ENCODE assay signal across 7 mouse cellular contexts in the genomic region with DNA sequence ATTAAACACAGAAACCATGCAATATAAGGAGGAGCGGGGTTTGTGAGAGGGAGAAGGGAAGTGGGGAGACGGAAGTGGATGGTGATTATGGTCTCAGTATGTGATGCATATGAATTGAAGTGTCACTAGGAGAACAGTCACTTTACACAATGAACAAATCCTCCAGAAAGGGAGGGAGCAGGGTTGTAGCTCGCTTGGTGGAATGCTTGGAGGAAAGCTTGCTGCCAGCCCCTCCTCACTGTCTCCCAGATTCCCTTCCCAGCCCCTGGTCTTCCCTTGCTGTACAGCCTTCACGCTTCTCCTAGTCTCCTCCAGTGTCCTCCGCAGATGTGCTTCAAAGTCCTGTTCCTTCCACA. TPM values are rescaled to one million over a fixed set of nuclear protein-coding genes. Genes with fewer than 3 reads are reported as not detected.
DNase-seq lines count a peak whose midpoint lies in the region; ATAC-seq lines count a peak whose summit lies in the region.

No protein-coding gene starts in this region.

- no peaks in the 10 kb centered on the region for H3K27me3 ChIP-seq in lung, embryonic 15.5 days
- no peaks in the 10 kb centered on the region for H3K27me3 ChIP-seq in forebrain, embryonic 14.5 days (replicated peaks; ENCODE audit: control insufficient read depth, insufficient read depth, low read length)
- no peaks in the 10 kb centered on the region for H3K27me3 ChIP-seq in liver, embryonic 13.5 days
- no peaks in the 10 kb centered on the region for H3K27me3 ChIP-seq in stomach, embryonic 15.5 days (replicated peaks)

- no peaks in the 10 kb centered on the region for H3K36me3 ChIP-seq in lung, embryonic 15.5 days
- no peaks in the 10 kb centered on the region for H3K36me3 ChIP-seq in forebrain, embryonic 14.5 days (ENCODE audit: control insufficient read depth, insufficient read depth, low read length)
- no peaks in the 10 kb centered on the region for H3K36me3 ChIP-seq in liver, embryonic 13.5 days
- H3K36me3 ChIP-seq in stomach, embryonic 15.5 days, result no peaks in the 10 kb centered on the region

- ATAC-seq in lung, embryonic 15.5 days (ENCODE audit: borderline replicate concordance, extremely low read depth, low FRiP score, low TSS enrichment), result no peak
- ATAC-seq in forebrain, embryonic 14.5 days, result no peak
- ATAC-seq in liver, embryonic 13.5 days (ENCODE audit: low read depth), result no peak
- ATAC-seq in stomach, embryonic 15.5 days (ENCODE audit: insufficient read depth, low FRiP score, low read depth), result 0 out of 2 replicates have a peak, but pooled peaks have one; percentile 3

- H3K4me3 ChIP-seq in lung, embryonic 15.5 days, result peak overlapping the region; percentile 34
- peak overlapping the region; percentile 17 for H3K4me3 ChIP-seq in forebrain, embryonic 14.5 days (ENCODE audit: low read depth, low read length)
- H3K4me3 ChIP-seq in liver, embryonic 13.5 days (replicated peaks), result peak overlapping the region; percentile 53
- peak overlapping the region; percentile 34 for H3K4me3 ChIP-seq in stomach, embryonic 15.5 days (replicated peaks)

- peak overlapping the region; percentile 13; the same call in 1 of the 2 replicates for H3K9ac ChIP-seq in lung, embryonic 15.5 days
- peak overlapping the region; percentile 1; the same call in 1 of the 2 replicates for H3K9ac ChIP-seq in forebrain, embryonic 14.5 days (ENCODE audit: low read length)
- H3K9ac ChIP-seq in liver, embryonic 13.5 days, result peak overlapping the region; percentile 49; the same call in 1 of the 2 replicates
- H3K9ac ChIP-seq in stomach, embryonic 15.5 days, result no peak overlapping the region

- H3K4me2 ChIP-seq in lung, embryonic 15.5 days, result peak overlapping the region; percentile 56
- H3K4me2 ChIP-seq in forebrain, embryonic 14.5 days (ENCODE audit: low read length), result peak overlapping the region; percentile 40
- peak overlapping the region; percentile 68 for H3K4me2 ChIP-seq in liver, embryonic 13.5 days
- H3K4me2 ChIP-seq in stomach, embryonic 15.5 days, result peak overlapping the region; percentile 56

- no peak for DNase-seq in lung, postnatal 10 days
- no peak for DNase-seq in forebrain, embryonic 14.5 days (ENCODE audit: low spot score)
- no peak for DNase-seq in liver, embryonic 13.5 days
- no peak for DNase-seq in testis, postnatal 10 days (ENCODE audit: low spot score)
- no peak for DNase-seq in right cerebral cortex, postnatal 25 days

- peaks cover 10% of the 10 kb centered on the region; the same call in 1 of the 2 replicates for H3K4me1 ChIP-seq in lung, embryonic 15.5 days
- H3K4me1 ChIP-seq in forebrain, embryonic 14.5 days (ENCODE audit: control insufficient read depth, insufficient read depth, low read length), result no peaks in the 10 kb centered on the region
- H3K4me1 ChIP-seq in liver, embryonic 13.5 days (replicated peaks), result peaks cover 19% of the 10 kb centered on the region
- 0 out of 2 replicates have a peak, but pooled peaks cover 3% of the 10 kb centered on the region for H3K4me1 ChIP-seq in stomach, embryonic 15.5 days

- no peaks in the 10 kb centered on the region for H3K9me3 ChIP-seq in lung, embryonic 15.5 days
- no peaks in the 10 kb centered on the region for H3K9me3 ChIP-seq in forebrain, embryonic 14.5 days (replicated peaks; ENCODE audit: control insufficient read depth, low read length)
- no peaks in the 10 kb centered on the region for H3K9me3 ChIP-seq in liver, embryonic 13.5 days (replicated peaks)
- no peaks in the 10 kb centered on the region for H3K9me3 ChIP-seq in stomach, embryonic 15.5 days

- WGBS in lung, embryonic 15.5 days, result 27% methylated on average over 5 of the region's 5 CpGs
- WGBS in forebrain, embryonic 14.5 days, result 47% methylated on average over 5 of the region's 5 CpGs
- 27% methylated on average over 5 of the region's 5 CpGs for WGBS in liver, embryonic 13.5 days (ENCODE audit: insufficient replicate concordance)
- 29% methylated on average over 5 of the region's 5 CpGs for WGBS in stomach, embryonic 15.5 days

- no peak overlapping the region for H3K27ac ChIP-seq in lung, embryonic 15.5 days
- H3K27ac ChIP-seq in forebrain, embryonic 14.5 days (ENCODE audit: low read depth, low read length), result no peak overlapping the region
- no peak overlapping the region for H3K27ac ChIP-seq in liver, embryonic 13.5 days
- H3K27ac ChIP-seq in stomach, embryonic 15.5 days, result no peak overlapping the region; the same call in 1 of the 2 replicates

RNA-seq across cellular contexts. Expression of a gene that starts 22.9 kb away (rescaled TPM):
- 1.6 and 1.9 TPM in 2 replicates for polyA plus RNA-seq in lung, embryonic 15.5 days (2015; fragmentation: Nextera tagmentation; extraction: Ambion mirVana)
- polyA plus RNA-seq in forebrain, embryonic 14.5 days (2014; fragmentation: Nextera tagmentation; extraction: Ambion mirVana), result 0.67 and 0.99 TPM in 2 replicates
- 2.8 and 3.4 TPM in 2 replicates for polyA plus RNA-seq in liver, embryonic 13.5 days (2015; fragmentation: Nextera tagmentation; extraction: Ambion mirVana)
- 3.1 and 3.2 TPM in 2 replicates for polyA plus RNA-seq in stomach, embryonic 15.5 days (2015; fragmentation: Nextera tagmentation; extraction: Ambion mirVana)

RNA-seq across cellular contexts. Expression of a gene that starts 28.4 kb away (rescaled TPM):
- 9.1 and 9.8 TPM in 2 replicates for polyA plus RNA-seq in lung, embryonic 15.5 days (2015; fragmentation: Nextera tagmentation; extraction: Ambion mirVana)
- 7.5 and 8.0 TPM in 2 replicates for polyA plus RNA-seq in forebrain, embryonic 14.5 days (2014; fragmentation: Nextera tagmentation; extraction: Ambion mirVana)
- 2.5 and 3.0 TPM in 2 replicates for polyA plus RNA-seq in liver, embryonic 13.5 days (2015; fragmentation: Nextera tagmentation; extraction: Ambion mirVana)
- polyA plus RNA-seq in stomach, embryonic 15.5 days (2015; fragmentation: Nextera tagmentation; extraction: Ambion mirVana), result 9.5 and 11.2 TPM in 2 replicates

RNA-seq across cellular contexts. Expression of a gene that starts 54.4 kb away (rescaled TPM):
- polyA plus RNA-seq in lung, embryonic 15.5 days (2015; fragmentation: Nextera tagmentation; extraction: Ambion mirVana), result 13.5 and 16.8 TPM in 2 replicates
- polyA plus RNA-seq in forebrain, embryonic 14.5 days (2014; fragmentation: Nextera tagmentation; extraction: Ambion mirVana), result 15.8 and 18.1 TPM in 2 replicates
- polyA plus RNA-seq in liver, embryonic 13.5 days (2015; fragmentation: Nextera tagmentation; extraction: Ambion mirVana), result 7.9 and 14.3 TPM in 2 replicates
- 15.0 and 17.2 TPM in 2 replicates for polyA plus RNA-seq in stomach, embryonic 15.5 days (2015; fragmentation: Nextera tagmentation; extraction: Ambion mirVana)
